Mouse (Mus musculus): ENCODE measurements at regions not wholly inside any gene's neighbourhood (a gene's known extent, or its start where the extent isn't known, plus 50 kb on each side); places are given as distances from the start of the nearest gene placed in this dataset.
A peak's percentile ranks its signal among the peaks of the same experiment; 100 is the strongest.

GRCm38 (mm10) chr11:88778326-88778725, 60.0 kb upstream of the Msi2 start:
- intact Hi-C loops (cut with DNase I): no loop called here
- DNase-seq: no peak

DNA sequence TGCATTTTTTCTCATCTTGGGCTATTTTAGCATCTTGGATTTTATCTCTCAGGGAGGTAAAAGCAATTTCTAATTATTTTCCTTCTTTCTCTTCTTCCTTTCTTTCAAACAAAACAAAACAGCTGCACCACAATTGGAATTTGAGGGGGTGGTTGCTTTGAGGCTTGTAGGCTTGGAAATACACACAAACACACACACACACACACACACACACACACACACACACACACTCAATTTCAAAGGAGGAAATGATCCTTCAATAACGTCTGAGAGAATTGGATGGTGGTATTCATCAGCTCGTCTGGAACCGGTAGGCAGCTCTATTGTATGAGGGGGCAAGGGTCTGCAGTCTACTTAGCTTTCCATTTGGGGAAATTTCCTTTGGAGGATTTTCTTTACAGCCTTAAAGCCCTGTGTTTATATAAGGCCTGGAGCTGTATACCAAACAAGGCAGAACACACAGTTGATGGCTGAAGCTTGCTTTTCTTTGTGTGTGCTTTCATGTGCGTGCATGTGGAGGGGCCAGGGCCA, 56.2 kb upstream of the Msi2 start:
- intact Hi-C loops (cut with DNase I): no loop called here
- DNase-seq: no peak

DNA sequence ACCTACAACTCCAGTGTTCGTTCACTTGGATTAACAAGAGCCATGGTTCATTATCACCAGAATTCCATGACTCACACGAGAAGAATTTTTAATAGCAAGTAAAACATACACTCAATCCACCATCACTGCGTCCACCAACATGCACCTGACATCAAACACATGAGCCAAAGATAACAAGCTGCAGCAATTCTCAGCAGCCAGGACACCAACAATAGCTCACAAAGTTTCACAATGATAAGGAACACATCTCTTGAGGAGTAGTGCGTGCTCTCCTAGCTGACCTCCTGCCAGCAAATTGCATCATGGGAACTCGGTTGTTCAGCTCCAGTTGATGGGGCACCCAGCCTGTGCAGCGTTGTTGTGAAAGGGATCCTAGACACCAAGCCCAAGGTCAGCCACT, 55.6 kb upstream of the Msi2 start:
- intact Hi-C loops (cut with DNase I): no loop called here

DNA sequence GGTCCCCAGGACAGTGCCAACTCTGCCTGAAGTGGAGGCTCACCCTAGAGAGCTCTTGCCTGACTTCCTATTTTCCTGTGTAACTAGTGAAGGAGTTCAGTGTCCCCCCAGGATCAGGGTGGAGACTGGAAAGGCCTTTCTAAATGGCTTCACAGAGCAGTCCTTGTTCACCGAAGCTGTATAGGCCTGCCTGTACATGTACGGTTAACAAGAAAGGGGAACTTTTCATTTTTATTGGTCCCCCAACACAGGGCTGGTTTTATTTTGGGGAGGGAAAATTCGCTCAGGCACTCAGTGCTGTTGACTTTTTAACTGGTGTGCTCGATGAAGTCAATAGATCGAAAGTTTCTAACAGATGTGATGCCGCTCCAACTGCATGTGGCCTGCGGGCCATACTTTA, 52.1 kb upstream of the Msi2 start:
- intact Hi-C loops (cut with DNase I): no loop called here
- DNase-seq: no peak

More for the DNA sequence above, 55.6 kb upstream of the Msi2 start:
- DNase-seq: peak; percentile 14 to 16

Measured in heart, postnatal 14 days (tissue).